Mouse (Mus musculus) lung, postnatal 36 days (tissue): Measurements from ENCODE around the gene Nudt1.

ENCODE experiments used
- DNase-seq: peaks from one replicate; pipeline ENCODE4 v3.0.0; 2022; ENCODE audit warnings: mixed read lengths

Gene Nudt1

DNA sequence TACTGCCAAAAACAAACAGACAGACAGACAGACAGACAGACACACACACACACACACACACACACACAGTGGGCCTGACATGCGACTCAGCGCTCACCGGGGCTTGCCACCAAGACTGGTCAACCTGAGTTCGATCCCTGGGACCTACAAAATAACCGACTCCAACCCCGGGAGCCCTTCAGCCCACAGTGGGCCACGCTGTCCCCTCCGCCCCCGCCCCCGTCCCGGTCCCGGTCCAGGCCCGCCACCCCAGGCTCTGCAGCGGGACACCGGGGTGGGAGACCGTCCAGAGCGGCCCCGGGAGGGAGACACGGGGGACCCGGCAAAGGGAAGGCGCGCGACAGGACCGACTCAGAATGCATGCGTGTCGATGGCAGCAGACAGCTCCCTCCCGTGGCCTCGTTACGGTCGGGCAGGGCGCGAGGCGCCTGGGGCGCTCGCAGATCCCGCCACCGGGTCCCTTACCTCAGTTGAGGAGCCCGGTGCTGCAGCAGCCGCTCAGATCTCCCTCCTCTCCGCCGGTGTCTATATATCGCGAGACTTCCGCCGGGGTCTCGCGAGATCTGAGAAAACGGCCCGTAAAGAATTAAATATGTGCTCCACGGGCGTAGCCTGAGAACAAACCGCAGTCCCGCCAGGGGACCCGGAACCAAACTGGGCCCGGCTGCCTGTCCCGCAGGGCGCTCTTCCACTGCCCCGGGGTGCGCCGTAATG is at the start of gene Nudt1, which contains the start of gene Mad1l1:
TSS of gene Nudt1 (plus strand) at position 615 of the 714 bp plus-strand sequence.
TSS of gene Mad1l1 (minus strand) at position 511 of the 714 bp plus-strand sequence.
- DNase-seq: peak; percentile 97

DNA sequence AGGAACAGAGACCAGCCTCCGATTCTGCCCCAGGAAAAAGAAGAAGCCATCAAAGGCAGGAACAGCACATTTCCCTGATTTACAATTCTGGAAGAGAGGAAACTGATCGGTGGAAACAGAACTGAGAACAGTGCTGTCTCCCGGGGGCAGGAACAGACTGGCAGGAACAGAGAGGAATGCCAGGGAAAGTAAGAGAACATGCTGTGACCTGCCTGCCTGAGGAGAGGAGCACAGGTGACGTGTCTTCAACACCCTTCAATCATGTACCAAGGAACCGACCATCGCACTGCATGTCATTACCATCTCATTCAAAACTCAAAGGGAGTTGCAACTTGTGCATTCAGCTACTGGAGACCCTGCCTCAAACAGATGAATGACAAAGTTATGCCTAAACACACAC is 44.7 kb upstream of the Nudt1 start:
- no peak for DNase-seq

DNA sequence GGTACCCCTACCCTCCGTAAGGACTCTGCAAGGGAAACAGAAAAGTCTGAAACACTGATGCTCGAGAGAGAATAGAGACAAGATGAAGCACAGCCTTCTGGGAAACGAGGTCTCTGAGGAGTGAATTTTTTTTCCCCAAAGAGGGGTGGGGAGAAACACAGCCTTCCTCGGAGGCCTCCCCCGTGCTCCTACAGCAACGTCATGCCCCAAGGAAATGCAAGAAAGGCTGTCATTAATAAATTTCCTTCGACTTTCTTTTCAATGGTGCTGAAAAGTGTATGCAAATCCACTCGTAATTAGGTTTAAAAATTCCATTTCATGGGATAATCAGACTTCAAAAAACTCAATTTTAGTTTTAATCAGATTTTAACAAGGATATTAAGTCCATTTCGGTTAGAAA is 41.3 kb upstream of the Nudt1 start:
- DNase-seq: no peak

DNA sequence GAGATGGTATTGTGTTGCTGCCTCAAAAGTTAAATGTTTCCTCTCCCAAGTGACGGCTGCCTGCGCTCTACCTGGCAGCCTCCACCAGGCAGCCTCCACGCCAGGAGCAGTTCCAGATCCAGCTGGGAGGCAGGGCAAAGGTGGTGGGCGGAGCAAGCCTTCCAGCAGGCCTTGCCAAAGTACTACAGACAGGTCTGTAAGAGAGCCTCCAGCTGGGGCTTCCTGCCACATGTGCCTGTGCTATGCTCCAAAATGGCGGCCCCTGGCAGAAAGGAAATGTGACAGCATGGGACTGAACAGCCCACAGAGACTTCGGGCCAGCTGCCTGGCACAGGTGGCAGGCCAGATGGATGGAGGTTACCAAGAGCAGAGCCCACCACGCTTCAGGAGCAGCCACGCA is 39.1 kb upstream of the Nudt1 start:
- peak; percentile 51 for DNase-seq

DNA sequence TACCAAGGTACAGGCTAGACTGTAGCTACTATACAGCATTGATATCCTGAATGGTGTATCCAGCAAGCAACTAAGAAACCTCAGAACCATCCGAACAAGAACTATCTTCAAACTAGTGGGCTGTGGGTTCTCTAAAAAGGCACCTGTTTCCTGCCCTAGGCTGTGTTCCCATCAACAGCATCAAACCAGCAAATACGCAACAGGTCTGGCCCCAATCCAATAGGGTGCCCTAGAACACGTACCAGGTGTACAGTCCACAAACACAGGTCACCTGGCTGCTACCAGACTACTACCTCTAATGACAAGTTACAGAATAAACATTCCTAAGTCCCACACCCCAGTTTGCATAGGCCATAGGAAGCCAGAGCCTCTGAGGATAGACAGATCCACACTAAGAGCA is 38.6 kb upstream of the Nudt1 start:
- no peak for DNase-seq

DNA sequence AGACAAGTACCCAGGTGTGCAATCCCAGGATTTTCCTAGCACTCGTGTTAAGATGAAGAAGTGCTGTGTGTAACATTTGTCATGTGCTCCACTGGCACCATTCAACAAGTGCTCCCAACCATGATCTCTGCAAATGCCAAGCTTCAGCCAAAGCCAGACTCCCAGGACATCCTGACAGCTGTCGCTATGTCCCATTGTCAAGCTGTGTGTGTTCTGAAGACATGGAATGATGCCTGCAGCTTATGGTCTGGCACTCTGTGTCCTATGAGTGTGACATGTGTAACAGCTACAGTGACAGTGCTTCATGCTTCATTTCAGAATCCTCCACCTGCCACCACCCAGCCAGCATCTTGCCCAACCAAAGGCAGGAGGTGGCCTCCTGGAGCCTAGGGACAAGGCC is 37.4 kb upstream of the Nudt1 start:
- no peak for DNase-seq

DNA sequence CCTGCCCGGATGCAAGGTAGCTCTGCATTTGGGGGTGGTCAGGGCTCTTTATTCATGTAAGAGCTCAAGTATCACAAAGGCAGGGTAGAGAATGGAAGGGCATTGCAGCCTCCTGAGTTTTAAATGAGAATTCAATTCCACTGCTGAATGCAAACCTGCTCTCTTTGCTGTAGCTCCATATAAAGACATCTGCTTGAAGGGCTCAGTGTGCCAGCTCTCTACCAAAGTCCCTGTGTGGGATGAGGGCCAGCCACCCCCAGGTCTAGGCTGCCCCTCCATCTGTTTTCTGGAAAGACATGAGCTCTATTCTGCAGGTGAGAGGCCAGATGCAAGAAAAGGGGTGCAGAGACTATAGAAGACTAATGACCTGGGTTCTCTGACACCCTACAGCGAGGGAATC is 36.7 kb upstream of the Nudt1 start:
- DNase-seq: no peak

DNA sequence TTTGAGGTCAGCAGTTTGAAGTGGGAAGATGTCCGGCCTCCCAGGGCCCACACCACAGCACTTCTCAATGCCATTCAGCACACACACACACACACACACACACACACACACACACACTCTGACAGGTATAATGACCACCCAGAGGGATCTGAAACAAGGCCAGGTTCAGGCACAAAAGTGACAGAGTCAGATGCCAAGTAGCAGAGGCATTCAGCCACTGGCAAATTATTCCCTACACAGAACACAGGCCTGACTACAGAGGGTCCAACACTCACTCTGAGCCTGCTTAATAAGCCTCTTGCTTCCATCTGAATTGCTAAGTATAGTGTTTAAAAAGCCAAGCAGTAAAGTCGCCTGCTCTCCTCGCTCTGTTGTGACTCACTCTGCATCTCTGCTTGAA is 33.2 kb upstream of the Nudt1 start:
- no peak for DNase-seq

DNA sequence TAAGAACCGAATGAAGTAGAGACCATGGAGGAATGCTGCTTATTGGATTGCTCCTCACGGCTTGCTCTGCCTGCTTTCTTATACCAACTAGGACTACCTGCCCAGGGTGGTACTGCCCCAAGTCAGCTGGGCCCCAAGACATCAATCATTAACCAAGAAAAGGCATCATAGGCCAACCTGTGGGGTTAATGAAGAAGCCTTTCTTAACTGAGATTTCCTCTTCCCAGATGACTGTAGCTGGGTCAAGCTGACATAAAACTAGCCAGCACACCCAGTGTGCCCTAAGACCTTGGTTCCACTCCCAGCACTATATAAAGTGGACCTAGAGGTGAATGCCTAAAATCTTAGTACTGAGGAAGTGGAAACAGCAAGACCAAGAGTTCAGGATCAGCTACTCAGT is 32.3 kb upstream of the Nudt1 start:
- DNase-seq: no peak

DNA sequence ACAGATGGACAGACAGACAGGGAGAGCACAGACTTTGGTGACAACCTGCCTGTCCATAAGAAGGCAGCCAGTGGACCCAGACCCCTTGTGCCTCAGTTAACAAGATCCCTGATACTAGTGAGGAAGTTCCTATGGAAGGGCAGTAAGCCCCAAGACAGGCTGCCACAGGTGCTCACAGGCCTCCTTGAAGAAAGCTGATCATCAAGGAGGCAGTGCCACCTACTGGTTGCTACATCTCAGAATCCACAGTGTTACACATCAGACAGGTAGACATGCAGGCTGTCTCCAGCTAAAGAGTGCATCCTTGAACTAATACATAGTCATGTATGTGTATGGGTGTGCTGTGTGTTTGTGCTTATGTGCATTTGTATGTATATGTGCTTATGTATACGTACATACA is 29.3 kb upstream of the Nudt1 start:
- DNase-seq: peak; percentile 83

DNA sequence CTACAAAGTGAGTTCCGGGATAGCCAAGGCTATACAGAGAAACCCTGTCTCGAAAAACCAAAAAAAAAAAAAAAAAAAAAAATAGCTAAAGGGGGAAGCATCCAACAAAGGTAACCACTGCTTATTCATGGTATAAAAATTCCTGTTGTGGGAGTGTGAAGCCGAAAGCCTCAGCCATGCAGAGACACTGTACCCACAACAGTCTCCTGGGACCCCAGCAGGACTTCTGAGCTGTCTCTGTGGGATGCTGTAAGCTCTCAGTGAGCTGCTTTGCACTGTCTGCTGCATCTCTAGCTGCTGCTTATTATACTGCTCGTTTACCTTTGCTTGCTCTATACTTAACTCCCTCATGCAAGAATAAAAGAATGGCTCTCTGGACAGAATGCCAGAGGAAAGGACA is 23.2 kb upstream of the Nudt1 start:
- DNase-seq: no peak

DNA sequence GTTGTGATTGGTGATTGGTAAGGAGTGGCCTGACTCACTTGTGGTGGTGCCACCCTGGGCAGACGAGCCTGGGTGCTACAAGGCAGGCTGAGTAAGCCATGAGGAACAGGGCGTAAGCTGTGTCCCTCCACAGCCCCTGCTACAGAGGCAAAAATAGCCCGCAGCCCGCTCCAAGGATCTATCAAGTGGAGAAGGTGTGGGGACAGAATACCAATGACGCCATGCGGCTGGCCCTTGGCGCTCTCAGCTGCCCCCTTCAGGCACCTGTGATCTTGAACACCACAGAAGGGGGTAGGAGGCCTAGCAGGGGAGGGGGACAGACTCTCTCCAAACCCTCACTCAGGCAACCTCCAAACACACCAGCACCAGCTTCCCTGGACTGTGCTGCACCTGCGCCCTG is 15.4 kb upstream of the Nudt1 start:
- no peak for DNase-seq

DNA sequence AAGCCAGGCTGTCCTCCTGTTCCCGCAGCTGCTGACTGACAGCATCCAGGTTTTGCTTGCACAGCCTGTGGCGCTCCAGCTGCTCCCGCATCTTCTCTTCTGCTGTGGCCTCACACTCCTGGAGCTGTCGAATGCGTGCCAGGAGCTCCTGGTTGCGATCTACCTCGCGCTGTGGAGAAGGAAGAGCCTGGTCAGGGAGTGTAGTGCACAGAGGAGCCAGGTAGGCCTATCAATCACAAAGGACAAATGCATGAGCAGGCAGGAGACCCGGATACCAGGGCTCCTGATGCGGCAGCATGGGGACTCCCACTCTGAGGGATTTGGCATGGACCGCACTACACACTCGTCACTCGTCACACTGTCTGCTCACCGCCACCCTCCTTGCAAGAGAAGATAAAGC is 13.9 kb upstream of the Nudt1 start:
- DNase-seq: no peak

DNA sequence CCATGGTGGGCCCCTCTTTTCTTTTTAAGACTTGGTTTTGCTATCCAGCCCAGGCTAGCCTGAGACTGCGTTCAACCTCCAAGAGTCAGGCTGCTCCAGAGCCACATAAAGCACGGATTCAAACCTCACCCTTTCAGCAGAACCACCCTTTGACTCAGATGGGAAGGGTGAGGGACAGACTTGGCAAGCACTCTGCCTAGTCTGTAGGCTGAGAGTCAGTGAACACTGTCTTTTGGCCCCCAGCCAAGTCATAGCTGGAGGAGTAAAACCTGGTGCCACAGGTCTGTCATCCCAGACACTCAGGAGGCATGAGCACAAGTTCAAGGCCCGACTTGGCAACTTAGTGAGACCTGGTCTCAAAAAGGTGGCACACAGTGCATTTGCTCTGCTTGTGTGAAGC is 4.7 kb upstream of the Nudt1 start:
- DNase-seq: no peak

DNA sequence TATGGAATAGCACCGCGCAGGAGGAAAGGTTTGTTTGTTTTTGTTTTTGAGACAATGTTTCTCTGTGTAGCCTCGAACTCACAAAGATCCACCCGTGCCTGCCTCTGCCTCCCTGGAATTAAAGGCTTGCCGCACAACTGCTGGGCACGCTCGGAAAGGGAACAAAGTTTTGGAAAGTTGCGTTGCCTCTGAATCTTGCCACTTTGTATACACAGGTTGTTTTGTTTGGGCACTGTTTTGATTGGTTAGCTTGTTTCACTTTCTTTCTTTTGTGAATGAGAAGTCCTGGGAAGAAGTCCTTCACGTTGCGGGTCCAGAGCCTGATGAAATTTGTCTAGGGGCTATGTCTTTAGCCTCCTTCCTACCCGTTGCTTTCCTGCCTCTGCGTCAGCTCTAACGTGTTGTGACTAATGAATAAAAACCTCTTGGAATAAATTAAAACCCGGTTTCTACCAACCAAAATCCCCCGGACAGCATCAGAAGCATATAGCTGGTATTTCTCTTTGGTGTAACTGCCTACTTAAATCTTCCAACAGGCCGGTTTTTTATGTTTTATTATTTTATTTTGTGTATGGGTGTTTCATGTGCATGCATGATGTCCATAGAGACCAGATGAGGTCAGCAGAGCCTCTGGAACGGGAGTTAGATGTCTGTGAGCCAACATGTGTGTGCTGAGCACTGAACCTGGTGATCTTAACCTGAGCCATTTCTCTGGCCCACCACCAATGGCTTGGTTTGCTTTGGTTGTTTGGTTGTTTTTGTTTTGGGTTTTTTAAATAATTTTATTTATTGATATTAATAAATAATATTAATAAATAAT is 510 bp downstream of the Nudt1 start:
- DNase-seq: peak; percentile 12

DNA sequence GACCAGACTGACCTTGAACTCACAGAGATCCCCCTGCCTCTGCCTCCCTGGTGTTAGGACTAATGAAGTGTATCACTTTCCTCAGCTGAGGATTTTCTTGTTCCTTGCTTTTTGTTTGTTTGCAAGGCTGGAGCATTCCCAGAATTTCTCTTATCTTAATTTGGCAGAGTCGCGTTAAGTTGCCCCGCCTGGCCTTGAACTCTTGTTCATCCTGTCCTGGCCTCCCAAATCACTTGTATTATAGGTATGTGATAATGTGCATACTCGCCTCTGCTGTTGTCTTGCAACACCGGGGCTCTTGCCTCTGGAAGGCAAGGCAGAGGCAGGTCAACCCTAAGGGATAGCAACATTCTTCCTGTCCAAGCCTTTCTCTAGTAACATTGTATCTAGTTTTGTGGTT is 2.6 kb downstream of the Nudt1 start:
- DNase-seq: no peak

DNA sequence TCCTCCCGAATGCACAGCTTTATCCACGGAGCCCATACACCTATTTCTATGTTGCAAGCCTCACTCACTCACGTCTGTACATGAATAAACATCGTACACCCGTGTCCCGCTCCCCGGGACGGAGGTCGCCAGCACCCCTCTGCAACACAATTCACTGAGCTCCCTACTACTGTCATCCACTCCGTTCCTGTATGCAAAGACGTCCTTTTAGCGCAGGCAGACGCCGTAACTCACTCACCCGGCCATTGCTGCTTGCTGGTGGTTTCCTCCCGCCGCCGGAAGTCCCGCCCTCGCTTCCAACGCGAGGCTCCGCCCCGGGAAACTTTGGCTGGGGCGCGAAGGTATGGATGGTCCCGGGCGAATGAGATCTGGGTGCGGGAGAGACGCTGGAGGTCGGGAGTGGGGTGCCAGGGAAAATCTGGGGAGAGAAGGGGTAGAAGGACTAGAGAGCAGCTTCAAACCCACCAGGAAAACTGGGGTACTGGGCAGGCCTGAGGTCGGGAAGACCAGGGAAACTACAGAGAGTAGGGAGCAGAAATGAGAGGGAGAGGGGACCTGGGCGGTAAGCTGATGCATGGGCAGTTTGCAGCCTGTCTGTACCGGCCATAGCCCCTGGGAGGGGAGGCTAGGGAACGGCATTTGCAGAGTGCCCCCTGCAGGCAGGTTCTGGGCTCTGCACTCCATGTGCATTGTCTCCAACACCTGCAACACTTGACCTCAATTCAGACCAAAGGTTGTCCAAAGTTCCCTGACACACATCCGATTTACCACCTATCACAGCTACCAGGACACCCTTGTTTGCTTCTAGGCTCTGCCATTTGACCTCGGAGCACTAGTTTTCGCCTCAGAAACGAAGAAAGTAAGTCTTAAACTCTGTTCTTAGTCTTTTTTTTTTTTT is 10.4 kb downstream of the Nudt1 start, which contains the start of gene Mrm2:
TSS of gene Mrm2 (minus strand) at position 284 of the 898 bp plus-strand sequence.
- peak; percentile 89 for DNase-seq

DNA sequence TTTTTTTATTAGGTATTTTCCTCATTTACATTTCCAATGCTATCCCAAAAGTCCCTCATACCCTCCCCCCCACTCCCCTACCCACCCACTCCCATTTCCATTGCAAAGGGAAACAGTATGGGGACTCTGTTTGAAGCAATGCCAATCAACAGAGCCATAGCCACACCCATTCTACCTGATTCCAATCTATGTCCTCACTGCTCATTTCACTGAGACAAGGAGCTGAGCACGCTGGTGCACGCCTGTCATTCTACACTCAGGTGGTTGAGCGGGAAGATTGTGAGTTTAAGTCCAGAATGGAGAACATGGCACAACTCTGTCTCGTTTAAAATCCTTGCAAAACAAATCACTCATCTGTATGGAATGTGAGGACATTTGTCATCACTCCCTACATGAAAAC is 11.1 kb downstream of the Nudt1 start:
- DNase-seq: no peak

DNA sequence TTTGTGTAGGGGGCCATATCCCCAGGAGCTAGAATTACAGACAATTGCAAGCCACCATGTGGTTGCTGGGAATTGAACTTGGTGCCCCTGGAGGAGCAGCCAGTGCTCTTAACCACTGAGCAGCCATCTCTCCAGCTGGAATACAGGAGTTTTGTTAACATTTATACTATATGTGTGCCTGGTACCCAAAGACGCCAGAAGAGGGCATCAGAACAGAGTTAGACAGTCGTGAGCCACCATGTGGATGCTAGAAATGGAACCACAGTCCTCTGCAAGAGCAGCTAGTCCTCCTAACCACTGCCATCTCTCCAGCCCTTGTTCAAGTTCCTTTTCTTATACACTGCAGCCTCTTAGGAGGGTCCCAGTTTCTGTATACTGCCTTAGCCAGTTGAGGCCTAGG is 12.2 kb downstream of the Nudt1 start:
- peak; percentile 32 for DNase-seq

DNA sequence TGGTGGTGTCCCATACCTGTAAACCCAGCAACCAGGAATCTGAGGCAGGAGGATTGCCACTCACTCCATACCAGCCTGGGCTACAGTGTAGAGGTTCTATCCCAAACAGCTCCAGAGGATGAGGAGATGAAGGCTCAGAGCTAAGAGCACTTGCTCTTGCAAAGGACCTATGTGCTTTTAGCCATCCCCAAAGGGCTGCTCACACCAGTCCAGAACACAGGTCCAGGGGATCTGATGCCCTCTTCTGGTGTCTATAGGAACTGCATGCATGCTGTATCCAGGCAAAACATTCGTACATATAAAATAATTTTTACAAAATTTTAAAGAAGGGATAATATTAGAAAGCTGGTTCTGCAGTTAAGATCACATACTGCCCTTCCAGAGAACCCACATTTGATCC is 15.2 kb downstream of the Nudt1 start:
- peak; percentile 62 for DNase-seq

DNA sequence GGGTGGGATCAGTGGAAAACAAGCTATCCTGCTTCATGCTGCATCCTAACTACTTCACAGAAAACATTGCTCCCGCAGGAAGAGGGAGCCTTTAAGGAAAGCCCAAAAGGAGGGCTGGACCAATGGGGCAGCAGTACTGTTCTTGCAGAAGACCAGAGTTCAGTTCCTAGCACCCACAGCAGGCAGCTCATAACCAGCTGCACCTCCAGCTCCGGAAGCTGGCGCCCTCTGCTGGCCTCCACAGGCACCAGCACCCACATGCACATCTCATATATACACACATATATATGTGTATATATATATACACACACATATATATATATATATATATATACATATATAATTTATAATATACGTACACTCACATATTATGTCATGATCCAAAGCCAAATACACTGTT is 17.3 kb downstream of the Nudt1 start:
- DNase-seq: no peak

DNA sequence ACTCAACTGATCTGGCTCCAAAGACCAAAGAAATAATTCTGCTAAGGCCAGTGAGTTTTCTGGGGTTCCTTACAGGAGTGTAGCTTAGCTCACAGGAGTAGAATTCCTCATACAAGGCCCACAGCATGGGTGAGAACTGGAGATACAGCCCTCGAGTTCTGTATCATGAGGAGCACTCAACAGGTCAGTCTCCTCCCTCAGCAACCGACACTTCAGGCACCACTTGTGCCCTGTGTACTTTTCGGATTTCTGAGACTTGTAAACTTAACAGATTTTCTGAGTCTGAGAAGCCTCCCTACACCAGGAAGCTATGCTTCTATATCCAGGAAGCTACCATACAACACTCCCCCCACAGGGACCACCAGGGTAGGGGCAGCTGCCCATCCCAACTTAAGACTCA is 18.4 kb downstream of the Nudt1 start:
- DNase-seq: peak; percentile 62

DNA sequence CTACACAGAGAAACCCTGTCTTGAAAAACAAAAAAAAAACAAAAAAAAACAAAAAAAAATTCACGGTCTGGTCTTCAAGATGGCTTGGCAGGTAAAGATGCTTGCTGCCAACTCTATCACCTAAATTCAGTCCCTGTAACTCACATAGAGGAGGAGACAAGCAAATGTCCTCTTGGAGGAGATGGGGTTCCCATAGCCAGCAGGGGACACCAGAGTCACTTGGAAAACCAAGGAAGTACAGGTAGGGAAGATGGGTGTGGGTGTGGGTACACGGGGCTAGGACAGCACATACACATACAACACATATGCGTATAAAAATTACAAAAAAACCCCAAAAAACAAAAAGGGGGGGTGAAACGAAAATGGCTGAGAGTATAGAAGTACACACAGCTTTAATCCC is 21.4 kb downstream of the Nudt1 start:
- DNase-seq: no peak
